Mouse (Mus musculus): ENCODE results near the gene Tgfb3. TPM values are rescaled to one million over a fixed set of nuclear protein-coding genes. Genes with fewer than 3 reads are reported as not detected.

Tgfb3 gene
- polyA plus RNA-seq, 1 experiment from 2014 or later, result 5.7 TPM

GRCm38 (mm10) chr12:86022282-86022984, 56.4 kb downstream of the Tgfb3 start:
- WGBS, result 84% methylated on average over 9 of the region's 9 CpGs
- Histone ChIP-seq H3K9ac (ENCODE audit: low read length) (no peak overlapping the region), H3K4me1 (replicated peaks; ENCODE audit: control insufficient read depth, insufficient read depth, low read length) (0 out of 2 replicates have a peak, but pooled peaks cover 2% of the 10 kb centered on the region), H3K27me3 (ENCODE audit: control insufficient read depth, insufficient read depth, low read length) (no peaks in the 10 kb centered on the region), H3K36me3 (ENCODE audit: control insufficient read depth, insufficient read depth, low read length) (no peaks in the 10 kb centered on the region), H3K27ac (ENCODE audit: low read depth, low read length) (no peak overlapping the region), H3K4me2 (ENCODE audit: low read depth, low read length, severe bottlenecking) (no peak overlapping the region), H3K4me3 (ENCODE audit: low read depth, low read length) (no peak overlapping the region), H3K9me3 (ENCODE audit: control insufficient read depth, low read length) (no peaks in the 10 kb centered on the region)
- no peak for ATAC-seq (replicated peaks; ENCODE audit: low FRiP score)
- DNase-seq (ENCODE audit: low spot score), result no peak

- no peak overlapping the region for H3K4me3 ChIP-seq (ENCODE audit: low read depth, low read length)
- H3K4me1 ChIP-seq (replicated peaks; ENCODE audit: control insufficient read depth, insufficient read depth, low read length), result 0 out of 2 replicates have a peak, but pooled peaks cover 2% of the 10 kb centered on the region
- no peaks in the 10 kb centered on the region for H3K27me3 ChIP-seq (ENCODE audit: control insufficient read depth, insufficient read depth, low read length)
- ATAC-seq (replicated peaks; ENCODE audit: low FRiP score), result no peak
- no peak for DNase-seq (ENCODE audit: low spot score)
- no peak overlapping the region for H3K4me2 ChIP-seq (ENCODE audit: low read depth, low read length, severe bottlenecking)
- H3K9ac ChIP-seq (ENCODE audit: low read length), result no peak overlapping the region
- H3K9me3 ChIP-seq (ENCODE audit: control insufficient read depth, low read length), result no peaks in the 10 kb centered on the region
- no peak overlapping the region for H3K27ac ChIP-seq (ENCODE audit: low read depth, low read length)
- no peaks in the 10 kb centered on the region for H3K36me3 ChIP-seq (ENCODE audit: control insufficient read depth, insufficient read depth, low read length)
- WGBS, result 83% methylated on average over 6 of the region's 6 CpGs
These were observed 57.3 kb downstream of the Tgfb3 start for GRCm38 (mm10) chr12:86021583-86021982.

- H3K9ac ChIP-seq (ENCODE audit: low read length), result no peak overlapping the region
- H3K27me3 ChIP-seq (ENCODE audit: control insufficient read depth, insufficient read depth, low read length), result no peaks in the 10 kb centered on the region
- DNase-seq (ENCODE audit: low spot score) (no peak), ATAC-seq (replicated peaks; ENCODE audit: low FRiP score) (no peak)
- no peaks in the 10 kb centered on the region for H3K4me1 ChIP-seq (replicated peaks; ENCODE audit: control insufficient read depth, insufficient read depth, low read length)
- H3K36me3 ChIP-seq (ENCODE audit: control insufficient read depth, insufficient read depth, low read length), result no peaks in the 10 kb centered on the region
- WGBS, result 70% methylated on average over 5 of the region's 5 CpGs
- H3K4me2 ChIP-seq (ENCODE audit: low read depth, low read length, severe bottlenecking), result no peak overlapping the region
- no peaks in the 10 kb centered on the region for H3K9me3 ChIP-seq (ENCODE audit: control insufficient read depth, low read length)
- no peak overlapping the region for H3K4me3 ChIP-seq (ENCODE audit: low read depth, low read length)
- no peak overlapping the region for H3K27ac ChIP-seq (ENCODE audit: low read depth, low read length)
These were observed 61.5 kb downstream of the Tgfb3 start for GRCm38 (mm10) chr12:86017360-86017759.

DNA sequence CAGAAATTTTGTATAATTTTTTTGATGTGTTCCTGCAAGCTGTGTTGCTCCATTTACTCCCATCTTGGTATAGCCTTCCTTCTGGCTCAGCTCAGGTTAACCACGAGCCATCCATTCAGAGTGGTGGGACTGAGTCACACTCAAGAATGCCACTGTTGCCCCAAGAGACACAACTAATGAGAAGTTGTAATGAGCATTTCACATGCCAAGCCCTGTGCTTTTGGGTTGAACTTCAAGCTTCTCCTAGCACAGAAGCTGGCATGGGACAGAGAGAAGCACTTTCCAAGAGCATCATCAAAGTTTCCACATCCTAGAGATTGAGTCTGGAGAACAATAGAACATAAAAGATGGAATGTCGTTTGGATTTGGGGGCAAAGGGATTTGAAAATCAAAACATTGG, 63.7 kb downstream of the Tgfb3 start:
- Histone ChIP-seq H3K36me3 (ENCODE audit: control insufficient read depth, insufficient read depth, low read length) (no peaks in the 10 kb centered on the region), H3K4me3 (ENCODE audit: low read depth, low read length) (no peak overlapping the region), H3K27me3 (ENCODE audit: control insufficient read depth, insufficient read depth, low read length) (no peaks in the 10 kb centered on the region), H3K27ac (ENCODE audit: low read depth, low read length) (no peak overlapping the region), H3K9me3 (ENCODE audit: control insufficient read depth, low read length) (no peaks in the 10 kb centered on the region), H3K4me1 (replicated peaks; ENCODE audit: control insufficient read depth, insufficient read depth, low read length) (no peaks in the 10 kb centered on the region), H3K4me2 (ENCODE audit: low read depth, low read length, severe bottlenecking) (no peak overlapping the region), H3K9ac (ENCODE audit: low read length) (no peak overlapping the region)
- 82% methylated on average over 2 of the region's 2 CpGs for WGBS
- DNase-seq (ENCODE audit: low spot score) (no peak), ATAC-seq (replicated peaks; ENCODE audit: low FRiP score) (no peak)

GRCm38 (mm10) chr12:86014621-86015020, 64.2 kb downstream of the Tgfb3 start:
- Histone ChIP-seq H3K4me3 (ENCODE audit: low read depth, low read length) (no peak overlapping the region), H3K9ac (ENCODE audit: low read length) (no peak overlapping the region), H3K27ac (ENCODE audit: low read depth, low read length) (no peak overlapping the region), H3K36me3 (ENCODE audit: control insufficient read depth, insufficient read depth, low read length) (no peaks in the 10 kb centered on the region), H3K9me3 (ENCODE audit: control insufficient read depth, low read length) (no peaks in the 10 kb centered on the region), H3K4me2 (ENCODE audit: low read depth, low read length, severe bottlenecking) (no peak overlapping the region), H3K27me3 (ENCODE audit: control insufficient read depth, insufficient read depth, low read length) (no peaks in the 10 kb centered on the region), H3K4me1 (replicated peaks; ENCODE audit: control insufficient read depth, insufficient read depth, low read length) (no peaks in the 10 kb centered on the region)
- 83% methylated on average over 3 of the region's 3 CpGs for WGBS
- no peak for DNase-seq (ENCODE audit: low spot score)
- no peak for ATAC-seq (replicated peaks; ENCODE audit: low FRiP score)

DNA sequence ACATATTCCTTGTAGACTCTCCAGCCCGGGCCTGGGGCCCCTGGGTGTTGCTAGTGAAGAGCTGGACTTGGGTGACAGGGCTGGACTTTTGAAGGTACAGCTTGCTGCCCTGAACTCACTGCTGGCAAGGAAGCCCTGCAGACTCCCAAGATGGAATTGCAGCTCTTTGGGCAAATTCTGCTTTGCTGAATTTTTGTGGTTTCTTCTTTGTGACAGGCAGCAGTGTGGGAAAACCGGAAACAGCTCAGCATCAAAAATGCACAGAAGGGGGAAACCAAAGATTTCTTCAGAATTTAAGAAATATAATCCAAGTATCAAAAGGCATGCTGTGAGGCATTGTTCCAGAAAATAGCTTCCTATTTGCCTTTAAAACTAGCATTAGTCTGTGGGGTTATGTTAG, 64.7 kb downstream of the Tgfb3 start:
- no peaks in the 10 kb centered on the region for H3K9me3 ChIP-seq (ENCODE audit: control insufficient read depth, low read length)
- no peak overlapping the region for H3K27ac ChIP-seq (ENCODE audit: low read depth, low read length)
- ATAC-seq (replicated peaks; ENCODE audit: low FRiP score) (no peak), DNase-seq (ENCODE audit: low spot score) (no peak)
- 88% methylated on average over 2 of the region's 2 CpGs for WGBS
- no peaks in the 10 kb centered on the region for H3K27me3 ChIP-seq (ENCODE audit: control insufficient read depth, insufficient read depth, low read length)
- no peak overlapping the region for H3K4me2 ChIP-seq (ENCODE audit: low read depth, low read length, severe bottlenecking)
- H3K36me3 ChIP-seq (ENCODE audit: control insufficient read depth, insufficient read depth, low read length), result no peaks in the 10 kb centered on the region
- no peak overlapping the region for H3K4me3 ChIP-seq (ENCODE audit: low read depth, low read length)
- H3K4me1 ChIP-seq (replicated peaks; ENCODE audit: control insufficient read depth, insufficient read depth, low read length), result no peaks in the 10 kb centered on the region
- H3K9ac ChIP-seq (ENCODE audit: low read length), result no peak overlapping the region

- DNase-seq (ENCODE audit: low spot score), result no peak
- no peak for ATAC-seq (replicated peaks; ENCODE audit: low FRiP score)
- WGBS, result 88% methylated on average over 2 of the region's 2 CpGs
These were observed 66.6 kb downstream of the Tgfb3 start for GRCm38 (mm10) chr12:86012195-86012594.

DNA sequence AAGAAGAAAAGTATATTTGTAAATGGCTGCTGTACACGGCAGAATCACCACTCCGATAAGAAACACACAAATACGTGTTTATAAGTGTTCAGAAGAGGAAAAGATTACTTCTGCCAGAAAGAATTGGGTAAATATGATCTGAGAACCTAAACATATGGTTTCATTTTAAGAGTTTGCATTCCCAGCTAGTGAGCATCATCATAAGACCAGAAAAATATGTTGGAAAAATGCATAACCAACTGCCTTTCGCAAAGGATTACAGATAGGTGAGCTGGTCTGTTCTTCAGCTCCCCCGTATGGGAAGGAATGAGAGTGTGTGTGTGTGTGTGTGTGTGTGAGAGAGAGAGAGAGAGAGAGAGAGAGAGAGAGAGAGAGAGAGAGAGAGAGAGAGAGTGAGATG, 68.2 kb downstream of the Tgfb3 start:
- DNase-seq (ENCODE audit: low spot score), result no peak
- 88% methylated on average over 5 of the region's 5 CpGs for WGBS

More at GRCm38 (mm10) chr12:86012195-86012594, 66.6 kb downstream of the Tgfb3 start:
- Histone ChIP-seq H3K9me3 (ENCODE audit: control insufficient read depth, low read length) (no peaks in the 10 kb centered on the region), H3K36me3 (ENCODE audit: control insufficient read depth, insufficient read depth, low read length) (no peaks in the 10 kb centered on the region), H3K27ac (ENCODE audit: low read depth, low read length) (no peak overlapping the region), H3K4me2 (ENCODE audit: low read depth, low read length, severe bottlenecking) (no peak overlapping the region), H3K9ac (ENCODE audit: low read length) (no peak overlapping the region), H3K4me3 (ENCODE audit: low read depth, low read length) (no peak overlapping the region), H3K4me1 (replicated peaks; ENCODE audit: control insufficient read depth, insufficient read depth, low read length) (no peaks in the 10 kb centered on the region), H3K27me3 (ENCODE audit: control insufficient read depth, insufficient read depth, low read length) (no peaks in the 10 kb centered on the region)

GRCm38 (mm10) chr12:86007377-86007776, 71.5 kb downstream of the Tgfb3 start:
- Histone ChIP-seq H3K4me1 (replicated peaks; ENCODE audit: control insufficient read depth, insufficient read depth, low read length) (no peaks in the 10 kb centered on the region), H3K9ac (ENCODE audit: low read length) (no peak overlapping the region), H3K9me3 (ENCODE audit: control insufficient read depth, low read length) (no peaks in the 10 kb centered on the region), H3K27ac (ENCODE audit: low read depth, low read length) (no peak overlapping the region), H3K4me2 (ENCODE audit: low read depth, low read length, severe bottlenecking) (no peak overlapping the region), H3K27me3 (ENCODE audit: control insufficient read depth, insufficient read depth, low read length) (no peaks in the 10 kb centered on the region), H3K4me3 (ENCODE audit: low read depth, low read length) (no peak overlapping the region), H3K36me3 (ENCODE audit: control insufficient read depth, insufficient read depth, low read length) (no peaks in the 10 kb centered on the region)
- DNase-seq (ENCODE audit: low spot score) (no peak), ATAC-seq (replicated peaks; ENCODE audit: low FRiP score) (no peak)
- 76% methylated on average over 3 of the region's 3 CpGs for WGBS

More for the DNA sequence above, 68.2 kb downstream of the Tgfb3 start:
- Histone ChIP-seq H3K4me1 (replicated peaks; ENCODE audit: control insufficient read depth, insufficient read depth, low read length) (no peaks in the 10 kb centered on the region), H3K9ac (ENCODE audit: low read length) (no peak overlapping the region), H3K4me2 (ENCODE audit: low read depth, low read length, severe bottlenecking) (no peak overlapping the region), H3K9me3 (ENCODE audit: control insufficient read depth, low read length) (no peaks in the 10 kb centered on the region), H3K4me3 (ENCODE audit: low read depth, low read length) (no peak overlapping the region), H3K27me3 (ENCODE audit: control insufficient read depth, insufficient read depth, low read length) (no peaks in the 10 kb centered on the region), H3K36me3 (ENCODE audit: control insufficient read depth, insufficient read depth, low read length) (no peaks in the 10 kb centered on the region), H3K27ac (ENCODE audit: low read depth, low read length) (no peak overlapping the region)
- no peak for ATAC-seq (replicated peaks; ENCODE audit: low FRiP score)
